In the genomic region with DNA sequence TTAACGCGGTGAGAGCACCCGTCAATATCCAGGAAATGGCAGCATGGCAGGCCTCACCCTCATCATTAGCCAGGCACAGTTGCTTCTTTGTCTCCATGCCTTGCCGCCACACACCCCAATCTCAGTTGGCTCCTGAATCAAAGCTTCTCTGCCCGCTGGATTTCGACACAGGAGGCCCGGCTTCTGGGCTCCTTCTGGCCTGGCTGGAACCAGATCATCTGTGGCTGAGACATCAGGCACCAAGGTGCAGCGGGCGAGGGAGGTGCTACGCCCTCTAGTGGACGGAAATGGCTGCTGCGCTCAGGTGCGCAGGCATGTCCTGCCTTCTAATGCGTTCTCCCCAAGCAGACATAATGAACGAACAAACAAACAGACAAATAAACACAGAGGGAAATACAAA, we compare ENCODE assay signal across 12 mouse cellular contexts.
DNase-seq lines count a peak whose midpoint lies in the region; ATAC-seq and TF ChIP-seq lines count a peak whose summit lies in the region.
"Had no signal": no experiment of that assay in that cellular context is flagged by ENCODE, and none has a peak within 500 bp of the region (broad histone marks: within the 10 kb centered on the region; RNA-seq: fewer than 3 reads in every experiment).

No protein-coding gene starts in this region.

- no peaks in the 10 kb centered on the region for H3K36me3 ChIP-seq in liver, postnatal 0 days (replicated peaks; ENCODE audit: insufficient read depth, low read length)
- no peaks in the 10 kb centered on the region for H3K36me3 ChIP-seq in liver, embryonic 11.5 days (ENCODE audit: control insufficient read depth, insufficient read depth, low read length)

- H3K4me3 ChIP-seq in liver, postnatal 0 days (ENCODE audit: low read depth, low read length) = no peak overlapping the region
- no peak overlapping the region for H3K4me3 ChIP-seq in liver, embryonic 11.5 days (ENCODE audit: low read depth, low read length)

- WGBS in liver, postnatal 0 days (ENCODE audit: insufficient replicate concordance) = 44% methylated on average over 15 of the region's 15 CpGs
- 40% methylated on average over 15 of the region's 15 CpGs for WGBS in liver, embryonic 11.5 days

- H3K27ac ChIP-seq in liver, postnatal 0 days (ENCODE audit: low read depth) = no peak overlapping the region
- no peak overlapping the region for H3K27ac ChIP-seq in liver, embryonic 11.5 days (ENCODE audit: low read depth, low read length)
- H3K27ac ChIP-seq: macrophage had no signal

- H3K27me3 ChIP-seq in liver, postnatal 0 days (ENCODE audit: insufficient read depth, low read length) = peaks cover 3% of the 10 kb centered on the region; the same call in 1 of the 2 replicates
- peaks cover 5% of the 10 kb centered on the region; the same call in 1 of the 2 replicates for H3K27me3 ChIP-seq in liver, embryonic 11.5 days (replicated peaks; ENCODE audit: control insufficient read depth, insufficient read depth, low read length)

- TF ChIP-seq EP300 in liver, postnatal 0 days (IDR thresholded peaks at IDR 0.05; ENCODE audit: low read depth) = no peak

- no peaks in the 10 kb centered on the region for H3K9me3 ChIP-seq in liver, postnatal 0 days (ENCODE audit: low read length)
- no peaks in the 10 kb centered on the region for H3K9me3 ChIP-seq in liver, embryonic 11.5 days (ENCODE audit: control insufficient read depth, low read length)

- DNase-seq in adrenal gland, adult 2 months = peak; percentile 24
- no peak for DNase-seq in adrenal gland, adult 8-10 months
- DNase-seq in liver, postnatal 0 days = no peak
- no peak for DNase-seq in liver, embryonic 11.5 days (ENCODE audit: low spot score)
- peak; percentile 75 for DNase-seq in R1 (ENCODE audit: low read depth, low spot score)
- DNase-seq in gastrocnemius, postnatal 10 days = no peak
- no peak for DNase-seq in heart, adult 8-10 months (ENCODE audit: low spot score)
- DNase-seq: cerebellum, adult 2 months; heart, postnatal 36 days; layer of hippocampus, adult 9-11 months had no signal

- TF ChIP-seq CTCF in liver, postnatal 0 days (IDR thresholded peaks at IDR 0.05; ENCODE audit: low read depth) = peak; percentile 50

- no peak overlapping the region for H3K4me2 ChIP-seq in liver, postnatal 0 days (ENCODE audit: low read depth, low read length)
- no peak overlapping the region for H3K4me2 ChIP-seq in liver, embryonic 11.5 days

- H3K9ac ChIP-seq in liver, postnatal 0 days (replicated peaks) = no peak overlapping the region
- no peak overlapping the region for H3K9ac ChIP-seq in liver, embryonic 11.5 days (ENCODE audit: low read depth, low read length)

- H3K4me1 ChIP-seq in liver, postnatal 0 days (ENCODE audit: insufficient read depth) = no peaks in the 10 kb centered on the region
- H3K4me1 ChIP-seq in liver, embryonic 11.5 days (replicated peaks; ENCODE audit: control insufficient read depth, insufficient read depth, low read length) = no peaks in the 10 kb centered on the region

- ATAC-seq in liver, postnatal 0 days = no peak
- ATAC-seq in liver, embryonic 11.5 days (replicated peaks; ENCODE audit: low FRiP score) = no peak
- ATAC-seq in megakaryocyte progenitor cell, adult 5-6 weeks (replicated peaks; ENCODE audit: poor library complexity) = peak; percentile 52

Comparison
In these comparisons a context has a peak if more than half of its experiments do, and no peak if none do; other contexts are left out.
1. DNase-seq: peak in adrenal gland, adult 2 months (single experiment) and R1 (single experiment); none in adrenal gland, adult 8-10 months (single experiment), liver, postnatal 0 days (single experiment), liver, embryonic 11.5 days (single experiment), gastrocnemius, postnatal 10 days (single experiment) and heart, adult 8-10 months (single experiment).